Mouse (Mus musculus) layer of hippocampus, adult 2 months (tissue): ENCODE measurements around the gene Gm13090. TPM values are rescaled to one million over a fixed set of nuclear protein-coding genes. Genes with fewer than 3 reads are reported as not detected.

Experiments
- DNase-seq, 2 experiments: peaks; one replicate each; pipeline ENCODE4 v3.0.0; 2022; ENCODE audit warnings: low spot score in 2 of 2
- H3K27ac ChIP-seq: fragments of 200-600 bp; 2 replicates; pipeline ENCODE4 v1.8.1; 2022
- H3K4me3 ChIP-seq: fragments of 200-600 bp; 2 replicates; pipeline ENCODE4 v1.8.1; 2022; ENCODE audit warnings: mild to moderate bottlenecking
- CTCF ChIP-seq: fragments of 200-600 bp; conservative IDR thresholded peaks from 2 replicates; pipeline ENCODE4 v1.8.1; 2022; ENCODE audit warnings: antibody characterized with exemption, mild to moderate bottlenecking, moderate library complexity
- total RNA-seq, 2 experiments: library from RNA; stranded (reverse); gene quantifications; 2 replicates each; pipeline ENCODE4 v1.2.3; 2021

Gm13090 gene
- total RNA-seq, 2 experiments from 2014 or later, result not detected

DNA sequence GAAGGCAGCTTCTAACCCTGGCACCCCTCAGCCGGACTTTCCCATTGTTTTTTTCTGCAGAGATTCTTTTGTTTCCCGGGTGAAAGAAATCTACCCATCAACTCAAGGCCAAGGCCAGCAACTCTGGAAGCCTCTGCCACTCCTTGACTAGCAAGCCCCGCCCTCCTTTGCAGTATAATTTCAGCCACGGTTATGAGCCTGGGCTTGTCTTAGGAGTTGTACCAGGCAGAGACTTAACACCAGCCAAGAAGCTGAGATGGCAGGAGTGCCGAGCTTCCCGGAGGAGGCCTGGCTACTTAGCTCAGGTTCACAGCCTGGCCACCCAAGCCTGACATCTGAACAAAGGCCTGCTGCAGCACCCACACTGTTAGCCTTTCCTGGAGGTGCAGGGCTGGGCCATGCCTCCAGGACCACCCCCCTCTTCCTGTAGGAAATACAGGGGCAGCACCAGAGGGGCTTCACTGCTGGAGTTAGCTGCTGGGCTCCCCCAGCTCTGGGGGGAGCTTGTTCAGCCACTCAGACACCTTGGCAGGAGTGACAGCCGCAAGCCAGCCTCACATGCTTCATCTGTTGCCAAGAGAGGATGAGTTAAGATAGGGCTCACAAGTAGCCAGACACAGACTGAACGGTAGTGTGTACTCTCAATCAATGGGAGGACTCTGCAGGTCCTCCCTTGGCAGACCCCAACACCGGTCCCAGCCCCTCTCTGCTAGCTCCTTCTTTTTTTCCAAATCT is 41.6 kb downstream of the Gm13090 start:
- Histone ChIP-seq H3K27ac (no peak overlapping the region), H3K4me3 (no peak overlapping the region)
- no peak for DNase-seq
- TF ChIP-seq CTCF, result no peak

DNA sequence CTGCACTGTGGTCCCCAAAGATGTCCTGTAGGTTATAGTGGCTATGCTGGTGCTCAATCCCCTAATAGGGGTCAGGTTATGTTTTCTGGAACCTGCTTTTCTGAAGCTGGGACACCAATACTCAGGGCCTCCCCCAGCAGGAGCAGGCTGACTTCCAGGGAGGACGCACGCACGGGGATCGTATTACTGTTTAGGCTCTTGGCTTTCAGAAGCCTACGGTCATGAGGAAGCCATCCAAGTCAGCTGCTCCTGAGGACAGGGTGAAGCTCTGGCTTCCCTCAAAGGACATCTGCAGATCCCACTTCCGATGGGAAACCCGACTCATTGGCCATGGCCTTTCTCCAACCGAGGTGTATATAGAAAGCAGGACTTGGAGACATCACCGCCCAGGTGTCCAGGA is 43.1 kb downstream of the Gm13090 start:
- Histone ChIP-seq H3K4me3 (no peak overlapping the region), H3K27ac (no peak overlapping the region)
- no peak for DNase-seq
- TF ChIP-seq CTCF, result no peak

DNA sequence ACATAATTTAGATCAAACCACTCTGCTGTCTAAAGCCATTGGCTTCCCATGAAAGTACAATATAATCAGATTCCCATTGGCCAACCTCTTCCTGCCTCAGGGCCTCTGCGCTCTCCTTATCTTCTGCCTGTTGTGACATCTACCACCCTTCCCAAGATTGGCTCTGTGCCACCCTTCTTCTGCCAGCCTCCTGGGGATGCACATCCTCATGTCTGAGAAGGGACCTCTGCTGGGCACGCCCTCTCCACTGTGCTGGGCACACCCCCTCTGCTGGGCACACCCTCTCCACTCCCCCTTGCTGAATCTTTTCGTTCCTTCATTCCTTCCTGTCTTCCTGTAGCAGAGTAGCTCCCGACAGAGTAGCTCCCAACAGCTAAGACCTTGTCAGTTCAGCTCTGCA is 44.4 kb downstream of the Gm13090 start:
- H3K4me3 ChIP-seq, result no peak overlapping the region
- no peak for DNase-seq
- H3K27ac ChIP-seq, result no peak overlapping the region
- no peak for TF ChIP-seq CTCF

DNA sequence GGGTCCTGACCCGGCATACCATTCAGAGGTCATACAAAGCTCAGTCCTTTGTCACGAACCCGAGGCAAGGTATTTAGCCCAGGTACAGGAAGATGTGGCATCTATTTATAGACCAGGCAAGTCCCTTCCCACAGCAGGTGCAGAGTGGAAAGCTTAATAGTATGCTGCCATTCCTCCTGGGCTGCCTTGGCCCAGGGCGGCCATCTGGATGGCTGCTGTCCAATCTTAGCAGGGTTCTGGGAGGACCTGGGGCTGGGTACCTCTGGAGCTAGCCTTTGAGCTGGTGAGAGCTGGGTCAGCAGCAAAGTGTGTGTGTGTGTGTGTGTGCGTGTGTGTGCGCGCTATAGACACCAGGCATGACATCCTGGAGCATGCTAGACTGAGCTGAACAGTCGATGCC is 46.1 kb downstream of the Gm13090 start:
- no peak for TF ChIP-seq CTCF
- no peak for DNase-seq
- H3K27ac ChIP-seq, result no peak overlapping the region
- H3K4me3 ChIP-seq, result no peak overlapping the region

DNA sequence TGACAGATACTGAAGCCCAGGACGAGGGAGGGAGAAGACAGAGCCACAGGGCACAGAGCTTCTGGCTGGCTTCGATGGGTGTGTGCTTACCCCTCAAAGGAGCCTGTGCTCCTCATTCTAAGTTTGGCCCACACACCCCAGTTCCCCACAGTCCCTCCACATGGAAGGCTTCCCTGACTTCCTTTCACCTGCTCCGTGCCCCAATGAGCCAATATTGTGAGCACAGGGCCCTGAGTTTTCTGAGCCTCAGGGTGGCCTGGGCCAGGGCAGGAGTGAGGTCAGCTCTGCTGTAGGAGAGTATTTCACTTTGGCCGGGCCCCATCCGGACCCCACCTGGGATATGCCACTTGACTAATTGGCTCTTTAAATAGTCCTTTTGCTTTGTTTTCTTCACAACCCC is 48.3 kb downstream of the Gm13090 start:
- H3K27ac ChIP-seq, result peak overlapping the region; percentile 43; the same call in 1 of the 2 replicates
- peak overlapping the region; percentile 27; the same call in 1 of the 2 replicates for H3K4me3 ChIP-seq
- no peak for TF ChIP-seq CTCF
- DNase-seq, result no peak

DNA sequence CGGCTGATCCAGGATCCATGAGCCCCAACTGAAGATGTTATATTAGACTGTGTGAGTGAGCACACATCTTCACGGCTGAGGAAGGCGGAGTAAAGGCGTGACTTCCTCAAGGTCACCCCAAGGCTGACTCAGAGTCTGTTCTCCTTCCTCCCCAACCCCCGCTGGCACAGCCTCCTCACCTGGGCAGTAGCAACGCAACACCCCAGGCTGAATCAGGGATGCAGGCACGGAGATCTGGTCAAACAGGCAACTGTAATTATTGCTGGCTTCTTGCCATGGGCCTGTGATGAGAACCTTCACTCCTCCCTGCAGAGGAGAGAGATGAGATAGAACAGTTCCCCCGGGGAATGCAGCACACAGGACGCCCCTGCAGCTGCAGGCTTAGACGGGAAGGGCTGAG is 48.8 kb downstream of the Gm13090 start:
- DNase-seq, result no peak
- Histone ChIP-seq H3K4me3 (peak overlapping the region; percentile 43), H3K27ac (peak overlapping the region; percentile 95)
- TF ChIP-seq CTCF, result no peak

DNA sequence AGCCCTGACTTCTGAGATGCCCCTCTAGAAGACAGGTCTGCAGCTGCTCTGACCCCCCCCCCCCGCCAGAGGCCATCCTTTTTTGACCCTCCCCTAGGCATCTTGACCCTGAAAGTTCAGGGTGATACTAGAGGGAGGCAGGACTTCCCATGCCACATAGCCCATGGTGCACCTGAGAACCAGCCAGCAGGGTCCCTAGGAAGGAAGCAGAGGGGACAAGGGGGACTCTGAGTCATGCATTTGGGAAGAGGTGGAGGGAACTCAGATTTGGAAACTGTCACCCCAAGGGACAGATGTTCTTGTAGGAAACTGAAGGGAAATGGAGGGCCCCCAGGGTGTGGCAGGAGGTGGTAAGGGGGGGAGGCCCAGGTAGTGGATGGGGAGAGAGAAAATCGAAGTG is 49.2 kb downstream of the Gm13090 start:
- no peak for DNase-seq
- Histone ChIP-seq H3K4me3 (peak overlapping the region; percentile 43), H3K27ac (peak overlapping the region; percentile 95)
- no peak for TF ChIP-seq CTCF

DNA sequence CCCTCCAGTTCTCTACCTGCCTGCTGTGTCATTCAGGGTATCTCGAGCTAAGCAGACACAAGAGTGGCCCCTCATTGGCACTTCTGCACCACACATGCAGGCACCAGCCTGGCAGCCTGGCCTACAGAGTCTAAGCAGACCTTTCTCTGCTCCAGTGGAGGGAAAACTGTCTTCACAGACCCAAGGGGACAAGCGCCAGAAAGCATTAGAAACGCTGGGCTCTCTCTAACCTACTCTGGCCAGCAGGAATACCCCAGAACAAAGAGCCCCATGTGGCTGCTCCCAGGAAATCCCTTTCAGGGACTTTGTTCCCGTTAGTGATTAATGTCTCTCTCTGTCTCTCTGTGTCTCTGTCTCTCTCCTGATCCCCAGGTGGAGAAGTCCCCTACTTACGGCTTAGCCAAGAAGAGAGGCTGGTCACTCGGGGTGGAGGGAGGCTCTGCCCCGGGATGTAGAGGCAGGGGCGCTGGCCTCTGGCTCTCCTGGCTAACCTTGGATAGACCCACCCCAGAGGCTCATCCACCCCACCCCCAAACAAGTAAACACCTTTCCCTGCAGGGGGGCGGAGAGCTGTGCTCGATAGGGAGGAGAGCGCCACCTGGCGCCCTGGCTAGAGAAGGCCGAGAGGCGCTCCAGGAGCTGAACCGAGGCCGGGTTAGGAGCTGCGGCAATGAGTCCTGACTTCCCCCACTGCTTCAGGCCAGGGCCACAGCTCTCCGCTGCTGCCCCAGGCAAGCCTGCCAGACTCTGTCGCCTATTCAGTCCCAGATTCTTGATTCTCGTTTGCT is 49.9 kb downstream of the Gm13090 start:
- peak overlapping the region; percentile 40 for H3K4me3 ChIP-seq
- TF ChIP-seq CTCF, result peak; percentile 96
- peak; percentile 89 to 91 for DNase-seq

DNA sequence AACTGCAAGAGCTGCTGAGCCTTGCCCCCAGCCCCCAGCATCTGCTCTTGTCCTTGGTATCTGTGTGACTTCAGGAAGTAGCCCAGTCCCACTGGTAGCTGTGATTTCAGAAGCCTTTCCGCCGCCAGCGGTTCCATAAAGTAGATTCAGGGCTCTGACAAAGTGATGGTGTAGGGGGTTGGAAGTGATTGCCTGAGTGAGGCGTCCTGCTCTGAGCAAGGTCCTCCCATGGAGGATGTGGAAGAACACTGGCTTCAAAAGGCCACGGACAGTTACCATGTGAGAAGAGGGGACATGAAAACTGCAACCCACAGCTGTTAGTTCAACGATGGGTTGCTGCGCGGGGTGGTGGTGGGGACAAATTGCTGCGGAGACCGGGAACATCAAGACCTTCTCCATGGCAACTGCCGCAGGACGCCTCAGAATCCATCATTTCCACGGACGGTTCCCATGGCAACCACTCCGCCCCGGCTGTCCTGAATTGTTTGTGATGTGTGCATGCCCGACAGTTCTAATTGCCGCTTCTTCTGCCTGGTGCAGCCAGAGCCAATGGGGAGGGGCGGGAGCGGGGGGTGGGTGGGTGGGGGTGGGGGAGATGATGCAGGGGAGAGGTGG is 51.1 kb downstream of the Gm13090 start:
- peak overlapping the region; percentile 31; the same call in 1 of the 2 replicates for H3K4me3 ChIP-seq
- TF ChIP-seq CTCF, result no peak
- H3K27ac ChIP-seq, result peak overlapping the region; percentile 95
- peak; percentile 91 to 95 for DNase-seq

More for the DNA sequence above, 49.9 kb downstream of the Gm13090 start:
- H3K27ac ChIP-seq, result peak overlapping the region; percentile 95

Other genes with a start within 250 kb of the Gm13090 start
- gene Errfi1, start 235.7 kb upstream of the Gm13090 start, total RNA-seq, result 10 to 100 TPM; 42.5 to 50.6 TPM
- gene Park7, start 175.1 kb upstream of the Gm13090 start, total RNA-seq, result 100 to 1,000 TPM; 250 to 252 TPM
- gene Tnfrsf9, start 175.0 kb upstream of the Gm13090 start, total RNA-seq, result under 1 TPM; 0.39 to 0.41 TPM
- not detected for gene Uts2, start 92.5 kb upstream of the Gm13090 start, total RNA-seq
- 10 to 100 TPM; 31.6 to 35.6 TPM for gene Per3, start 44.9 kb upstream of the Gm13090 start, total RNA-seq
- 10 to 100 TPM; 27.3 to 31.3 TPM for gene Vamp3, start 31.6 kb upstream of the Gm13090 start, total RNA-seq